Mouse (Mus musculus) liver, embryonic 14.5 days (tissue): Measurements from ENCODE around the gene Rap1gap2.

Experiments used
- CTCF ChIP-seq: IDR thresholded peaks from 2 replicates; pipeline ENCODE4 v1.5.1; 2016; ENCODE audit warnings: antibody characterized with exemption, low read depth, control low read depth
- EP300 ChIP-seq: IDR thresholded peaks from 2 replicates; pipeline ENCODE4 v1.6.1; 2016; ENCODE audit warnings: antibody characterized with exemption, low read depth

- no peak for TF ChIP-seq EP300
- TF ChIP-seq CTCF, result no peak
These were observed 76.3 kb downstream of the Rap1gap2 start for GRCm38 (mm10) chr11:74534380-74534779.
